Mouse (Mus musculus) limb, embryonic 13.5 days (tissue): ENCODE measurements at regions not wholly inside any gene's neighbourhood (a gene's known extent, or its start where the extent isn't known, plus 50 kb on each side); places are given as distances from the start of the nearest gene placed in this dataset.

Source experiments
- ATAC-seq: fragments of 200-750 bp; cut with Nextera tagmentation; 2 replicates; pipeline ENCODE4 v1.8.0; 2017; ENCODE audit warnings: low read depth, moderate number of reproducible peaks, moderate TSS enrichment; ENCODE audit not compliant: low FRiP score
- H3K27ac ChIP-seq: fragments of 300-500 bp; sonication (generic); 2 replicates; pipeline ENCODE4 v1.5.1; 2015; ENCODE audit warnings: inconsistent platforms, mild to moderate bottlenecking, moderate library complexity
- H3K27me3 ChIP-seq: fragments of 300-500 bp; sonication (generic); 2 replicates; pipeline ENCODE4 v1.6.1; 2015; ENCODE audit warnings: mild to moderate bottlenecking, inconsistent platforms
- H3K36me3 ChIP-seq: fragments of 300-500 bp; sonication (generic); 2 replicates; pipeline ENCODE4 v1.6.1; 2015; ENCODE audit warnings: inconsistent platforms, mild to moderate bottlenecking, moderate library complexity
- H3K4me1 ChIP-seq: fragments of 300-500 bp; sonication (generic); 2 replicates; pipeline ENCODE4 v1.6.1; 2015; ENCODE audit warnings: inconsistent platforms
- H3K4me2 ChIP-seq: fragments of 300-500 bp; sonication (generic); replicated peaks from 2 replicates; pipeline ENCODE4 v1.6.1; 2015; ENCODE audit warnings: inconsistent platforms, mild to moderate bottlenecking, moderate library complexity
- H3K4me3 ChIP-seq: fragments of 300-500 bp; sonication (generic); 2 replicates; pipeline ENCODE4 v1.5.1; 2015; ENCODE audit warnings: moderate library complexity, mild to moderate bottlenecking, inconsistent platforms
- H3K9ac ChIP-seq: fragments of 300-500 bp; sonication (generic); 2 replicates; pipeline ENCODE4 v1.6.1; 2015; ENCODE audit warnings: mild to moderate bottlenecking, inconsistent platforms
- H3K9me3 ChIP-seq: fragments of 300-500 bp; sonication (generic); 2 replicates; pipeline ENCODE4 v1.6.1; 2016; ENCODE audit warnings: inconsistent platforms
- WGBS: fragments of 180-500 bp; shearing (Covaris S2); methylation state at CpG from one replicate; pipeline ENCODE4 v1.1.7; 2015; 5-methylcytosine and 5-hydroxymethylcytosine counted together

DNA sequence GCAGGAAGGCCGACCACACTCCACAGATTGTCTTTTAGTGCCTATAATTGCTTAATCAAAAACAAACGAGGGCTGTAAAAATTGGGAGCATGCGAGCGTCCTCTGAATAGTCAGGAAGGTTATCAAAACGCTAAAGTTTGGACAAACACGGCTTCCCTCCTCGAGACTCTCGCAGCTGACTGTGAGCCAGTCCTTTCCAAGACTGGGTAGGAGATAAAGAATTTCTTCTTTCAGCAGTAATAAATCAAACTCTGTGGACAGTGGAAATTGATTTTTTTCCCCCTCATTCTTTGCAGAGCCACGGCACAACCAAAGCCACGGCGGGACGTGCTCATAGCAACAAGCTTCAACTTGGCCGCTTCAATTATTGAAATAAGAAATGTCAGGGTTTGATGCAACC, 119.7 kb upstream of the Kazn start:
- no peak overlapping the region for H3K9ac ChIP-seq
- peaks cover 18% of the 10 kb centered on the region for H3K4me1 ChIP-seq
- H3K9me3 ChIP-seq, result no peaks in the 10 kb centered on the region
- no peak overlapping the region for H3K27ac ChIP-seq
- H3K36me3 ChIP-seq, result no peaks in the 10 kb centered on the region
- 33% methylated on average over 13 of the region's 13 CpGs for WGBS
- no peaks in the 10 kb centered on the region for H3K27me3 ChIP-seq
- no peak for ATAC-seq
- H3K4me2 ChIP-seq, result no peak overlapping the region
- no peak overlapping the region for H3K4me3 ChIP-seq

DNA sequence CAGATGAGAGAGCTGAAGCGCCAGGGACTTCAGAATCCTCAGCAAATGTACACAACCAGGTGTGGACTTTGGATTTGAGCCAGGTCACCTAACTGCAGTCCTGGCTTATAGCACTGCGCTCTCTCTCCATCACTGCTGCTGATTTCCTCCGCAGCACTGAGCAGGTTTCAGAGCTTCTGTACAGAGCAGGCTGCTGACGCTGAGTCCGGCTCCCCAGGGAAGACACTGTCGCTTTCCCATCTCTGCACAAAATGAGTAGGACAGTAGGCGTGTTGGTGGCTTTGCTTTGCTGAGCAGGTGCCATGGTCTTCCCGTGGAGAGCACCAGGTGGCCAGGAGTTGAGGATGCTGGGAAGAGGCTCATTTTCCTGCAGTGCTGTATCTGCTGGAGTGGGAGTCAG, 116.2 kb upstream of the Kazn start:
- Histone ChIP-seq H3K27me3 (no peaks in the 10 kb centered on the region), H3K36me3 (no peaks in the 10 kb centered on the region), H3K4me2 (no peak overlapping the region), H3K4me3 (no peak overlapping the region), H3K9ac (no peak overlapping the region), H3K4me1 (peaks cover 18% of the 10 kb centered on the region), H3K9me3 (no peaks in the 10 kb centered on the region), H3K27ac (no peak overlapping the region)
- ATAC-seq, result no peak
- 64% methylated on average over 8 of the region's 8 CpGs for WGBS

DNA sequence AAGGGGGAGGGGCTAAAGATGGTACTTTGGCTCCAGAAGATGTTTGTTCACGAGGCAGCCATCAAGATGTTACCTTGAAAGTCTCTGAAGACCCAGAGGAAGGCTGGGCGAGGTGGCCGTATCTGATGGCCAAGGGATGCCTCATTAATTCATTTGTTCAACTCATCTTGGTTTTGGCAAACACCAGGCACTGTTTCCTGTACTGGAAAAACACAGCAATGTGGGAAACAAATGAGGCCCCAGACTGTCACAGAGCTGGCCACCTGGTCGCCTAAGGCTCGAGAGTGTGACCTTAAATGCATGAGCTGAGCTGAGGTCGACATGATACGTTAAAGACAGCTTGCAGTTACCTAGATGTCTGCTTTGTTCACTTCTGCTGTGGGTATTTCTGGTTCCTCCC, 114.3 kb upstream of the Kazn start:
- H3K27me3 ChIP-seq, result no peaks in the 10 kb centered on the region
- ATAC-seq, result no peak
- H3K27ac ChIP-seq, result no peak overlapping the region
- H3K4me2 ChIP-seq, result no peak overlapping the region
- H3K9me3 ChIP-seq, result no peaks in the 10 kb centered on the region
- H3K4me3 ChIP-seq, result no peak overlapping the region
- WGBS, result 82% methylated on average over 7 of the region's 7 CpGs
- peaks cover 8% of the 10 kb centered on the region; the same call in 1 of the 2 replicates for H3K4me1 ChIP-seq
- H3K36me3 ChIP-seq, result no peaks in the 10 kb centered on the region
- no peak overlapping the region for H3K9ac ChIP-seq

DNA sequence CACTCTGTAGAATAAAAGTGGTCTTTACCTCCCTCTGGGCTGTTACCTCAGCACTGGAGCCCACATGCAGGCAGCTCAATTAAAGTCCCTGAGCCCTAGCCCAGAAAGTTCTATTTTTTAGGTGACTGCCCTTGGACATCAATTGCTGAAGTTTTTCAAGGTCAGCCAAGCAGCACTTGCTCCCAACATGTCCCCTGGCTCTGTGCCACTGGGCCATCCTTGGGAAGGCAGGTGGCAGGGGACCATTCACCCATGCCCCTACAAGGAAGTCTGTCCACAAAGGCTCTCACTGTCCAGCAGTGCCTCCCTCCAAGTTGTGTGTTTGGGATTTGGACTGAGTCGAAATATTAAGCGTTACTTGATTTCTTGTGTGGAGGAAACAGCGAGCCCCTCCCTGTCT, 112.6 kb upstream of the Kazn start:
- ATAC-seq, result no peak
- H3K4me1 ChIP-seq, result peaks cover 8% of the 10 kb centered on the region; the same call in 1 of the 2 replicates
- no peaks in the 10 kb centered on the region for H3K36me3 ChIP-seq
- no peak overlapping the region for H3K9ac ChIP-seq
- WGBS, result 69% methylated on average over 3 of the region's 3 CpGs
- no peaks in the 10 kb centered on the region for H3K27me3 ChIP-seq
- H3K4me2 ChIP-seq, result no peak overlapping the region
- no peak overlapping the region for H3K27ac ChIP-seq
- no peaks in the 10 kb centered on the region for H3K9me3 ChIP-seq
- no peak overlapping the region for H3K4me3 ChIP-seq

DNA sequence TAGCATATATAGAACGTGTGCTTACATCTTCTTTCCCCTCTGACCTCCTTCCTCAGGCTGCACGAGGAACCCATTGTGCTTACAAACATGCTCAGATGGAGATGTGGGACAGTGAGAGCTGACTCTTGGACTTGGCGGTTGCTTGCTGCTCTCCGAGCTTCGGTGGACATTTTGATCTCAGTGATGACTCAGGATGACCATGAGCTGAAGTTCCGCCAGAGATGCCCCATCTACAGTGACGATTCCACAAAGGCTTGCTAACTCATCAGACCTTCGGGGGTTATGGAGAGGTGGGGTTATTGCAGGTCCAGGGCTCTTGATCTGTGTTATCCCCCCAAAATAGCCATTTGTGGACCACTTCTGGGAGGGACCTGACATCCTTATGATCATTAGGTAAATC, 111.8 kb upstream of the Kazn start:
- H3K4me1 ChIP-seq, result peaks cover 8% of the 10 kb centered on the region; the same call in 1 of the 2 replicates
- 93% methylated on average over 8 of the region's 8 CpGs for WGBS
- H3K36me3 ChIP-seq, result no peaks in the 10 kb centered on the region
- no peak overlapping the region for H3K9ac ChIP-seq
- H3K9me3 ChIP-seq, result no peaks in the 10 kb centered on the region
- no peak overlapping the region for H3K4me3 ChIP-seq
- H3K27me3 ChIP-seq, result no peaks in the 10 kb centered on the region
- no peak for ATAC-seq
- H3K4me2 ChIP-seq, result no peak overlapping the region
- H3K27ac ChIP-seq, result no peak overlapping the region

DNA sequence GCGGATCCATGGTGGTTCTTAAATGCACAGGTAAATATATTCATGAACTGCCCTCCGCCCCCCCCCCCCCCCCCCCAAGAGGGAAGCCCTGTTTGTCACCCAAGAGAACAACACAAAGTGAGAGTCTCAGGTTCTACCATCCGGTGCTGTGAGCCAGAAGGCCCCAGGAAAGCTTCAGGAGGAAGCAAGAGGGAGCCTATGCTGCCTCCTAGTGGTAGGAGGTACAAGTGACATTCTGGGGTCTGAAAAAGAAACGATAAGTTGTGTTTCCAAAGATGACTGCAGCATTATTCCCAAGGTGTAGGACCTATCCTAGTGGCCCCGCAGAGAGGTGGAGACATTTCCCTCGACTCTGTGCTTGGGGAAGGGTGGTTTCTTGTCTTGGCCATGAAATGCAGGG, 109.7 kb upstream of the Kazn start:
- WGBS, result 57% methylated on average over 5 of the region's 6 CpGs
- no peak overlapping the region for H3K4me2 ChIP-seq
- ATAC-seq, result no peak
- H3K9me3 ChIP-seq, result no peaks in the 10 kb centered on the region
- no peaks in the 10 kb centered on the region for H3K4me1 ChIP-seq
- no peak overlapping the region for H3K4me3 ChIP-seq
- H3K9ac ChIP-seq, result no peak overlapping the region
- no peaks in the 10 kb centered on the region for H3K36me3 ChIP-seq
- no peaks in the 10 kb centered on the region for H3K27me3 ChIP-seq
- H3K27ac ChIP-seq, result no peak overlapping the region

DNA sequence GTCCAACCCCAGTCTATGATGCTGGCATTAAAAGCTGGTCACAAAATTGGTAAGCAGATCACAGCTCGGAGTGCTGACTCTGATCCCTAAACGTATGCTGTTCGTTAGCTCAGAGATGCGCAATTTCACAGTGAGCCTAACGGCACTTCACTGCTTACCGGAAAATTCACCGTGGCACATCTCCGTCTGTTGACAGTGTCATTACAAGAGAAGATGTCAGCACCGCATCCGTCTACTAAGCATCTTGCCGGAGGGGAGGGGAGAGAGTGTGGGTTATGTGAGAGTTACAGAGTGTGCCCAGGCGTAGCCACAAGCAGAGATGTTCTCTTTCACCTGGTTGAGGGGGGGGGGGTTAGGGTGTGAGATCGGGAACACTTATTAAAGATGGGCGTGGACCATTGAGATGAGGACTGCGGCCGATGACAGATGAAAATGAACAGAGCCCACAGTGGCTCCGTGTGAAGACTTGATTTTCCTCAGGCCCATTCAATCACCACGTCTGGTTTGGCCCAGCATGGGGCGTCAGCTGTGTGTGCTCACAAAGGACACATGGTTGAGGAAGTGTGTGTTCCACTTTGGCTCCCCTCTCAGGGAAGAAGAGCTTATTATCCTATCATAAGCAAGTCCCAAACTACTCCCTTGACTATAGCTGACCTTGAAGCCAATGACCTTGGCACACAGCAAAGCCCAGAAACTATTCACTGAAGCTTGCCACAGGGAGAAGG, 103.4 kb upstream of the Kazn start:
- 74% methylated on average over 19 of the region's 19 CpGs for WGBS
- ATAC-seq, result no peak

DNA sequence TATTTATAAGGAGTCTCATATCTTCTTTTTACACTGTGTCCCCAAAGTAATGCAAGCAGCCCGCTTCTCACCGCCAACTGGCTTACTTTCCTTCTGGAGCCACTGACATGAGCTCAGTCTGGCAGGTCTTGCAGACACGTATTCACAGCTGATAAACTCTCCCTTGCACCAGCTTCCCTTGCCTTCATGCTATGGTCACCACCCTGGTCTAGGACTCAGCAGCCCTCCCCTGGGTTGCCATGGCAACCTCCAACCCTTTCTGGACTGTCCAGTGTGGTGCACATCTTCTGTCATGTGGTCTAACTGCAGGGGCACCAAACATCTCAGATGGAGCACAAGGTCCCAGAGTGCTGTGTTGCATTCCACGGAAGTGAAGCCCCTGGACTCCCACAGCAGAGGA, 102.1 kb upstream of the Kazn start:
- Histone ChIP-seq H3K27me3 (no peaks in the 10 kb centered on the region), H3K36me3 (no peaks in the 10 kb centered on the region), H3K4me1 (peaks cover 16% of the 10 kb centered on the region), H3K4me3 (no peak overlapping the region), H3K9ac (no peak overlapping the region), H3K27ac (no peak overlapping the region), H3K4me2 (no peak overlapping the region), H3K9me3 (no peaks in the 10 kb centered on the region)
- WGBS, result 67% methylated on average over 4 of the region's 4 CpGs
- no peak for ATAC-seq

More for the DNA sequence above, 103.4 kb upstream of the Kazn start:
- H3K36me3 ChIP-seq, result no peaks in the 10 kb centered on the region
- H3K4me3 ChIP-seq, result no peak overlapping the region
- no peak overlapping the region for H3K4me2 ChIP-seq
- H3K4me1 ChIP-seq, result peaks cover 16% of the 10 kb centered on the region
- H3K9ac ChIP-seq, result no peak overlapping the region
- no peak overlapping the region for H3K27ac ChIP-seq
- no peaks in the 10 kb centered on the region for H3K27me3 ChIP-seq
- no peaks in the 10 kb centered on the region for H3K9me3 ChIP-seq

DNA sequence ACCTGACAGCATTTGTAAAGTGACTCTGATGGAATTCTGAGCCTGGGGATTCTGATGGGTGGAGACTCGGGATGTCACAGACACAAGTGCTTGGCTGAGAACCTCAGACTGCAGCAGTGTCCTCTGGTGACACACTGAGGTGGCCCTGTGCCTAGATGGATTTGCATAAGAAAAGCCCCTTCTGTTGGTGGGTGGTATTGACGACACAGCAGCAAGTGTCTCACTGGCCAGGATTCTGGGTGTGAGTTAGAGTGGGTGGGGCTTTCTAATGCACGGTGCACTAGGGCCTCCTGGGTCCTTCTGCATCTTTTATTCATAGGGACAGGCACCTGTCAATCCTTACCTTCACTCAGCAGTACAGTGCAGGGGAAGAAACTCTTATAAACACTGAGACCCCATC, 100.9 kb upstream of the Kazn start:
- no peak overlapping the region for H3K27ac ChIP-seq
- ATAC-seq, result no peak
- no peak overlapping the region for H3K4me3 ChIP-seq
- H3K4me2 ChIP-seq, result no peak overlapping the region
- H3K9ac ChIP-seq, result no peak overlapping the region
- no peaks in the 10 kb centered on the region for H3K27me3 ChIP-seq
- H3K36me3 ChIP-seq, result no peaks in the 10 kb centered on the region
- peaks cover 16% of the 10 kb centered on the region for H3K4me1 ChIP-seq
- H3K9me3 ChIP-seq, result no peaks in the 10 kb centered on the region
- 25% methylated on average over 3 of the region's 3 CpGs for WGBS

DNA sequence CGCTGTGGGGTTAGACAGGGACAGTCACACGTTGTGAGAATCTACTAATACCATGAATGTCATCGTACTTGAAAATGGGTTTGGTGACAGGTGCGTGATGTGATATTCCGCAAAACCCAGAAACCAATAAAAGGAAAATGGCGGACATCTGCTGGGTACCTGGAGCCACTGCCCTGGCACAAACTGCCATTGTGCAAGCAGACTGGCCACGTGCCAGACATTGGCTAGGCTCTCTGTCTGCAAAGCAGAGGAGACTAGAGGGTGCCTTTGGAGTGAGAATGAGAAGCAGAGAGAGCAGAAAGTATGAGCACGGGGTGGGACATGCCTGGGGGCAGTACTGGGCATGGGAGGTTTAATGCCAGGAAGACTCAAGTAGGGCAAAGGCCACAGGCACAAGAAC, 98.5 kb upstream of the Kazn start:
- Histone ChIP-seq H3K9me3 (no peaks in the 10 kb centered on the region), H3K4me2 (no peak overlapping the region), H3K9ac (no peak overlapping the region), H3K27me3 (no peaks in the 10 kb centered on the region), H3K4me3 (no peak overlapping the region), H3K27ac (no peak overlapping the region), H3K36me3 (no peaks in the 10 kb centered on the region), H3K4me1 (peaks cover 16% of the 10 kb centered on the region)
- 87% methylated on average over 8 of the region's 8 CpGs for WGBS
- ATAC-seq, result no peak

DNA sequence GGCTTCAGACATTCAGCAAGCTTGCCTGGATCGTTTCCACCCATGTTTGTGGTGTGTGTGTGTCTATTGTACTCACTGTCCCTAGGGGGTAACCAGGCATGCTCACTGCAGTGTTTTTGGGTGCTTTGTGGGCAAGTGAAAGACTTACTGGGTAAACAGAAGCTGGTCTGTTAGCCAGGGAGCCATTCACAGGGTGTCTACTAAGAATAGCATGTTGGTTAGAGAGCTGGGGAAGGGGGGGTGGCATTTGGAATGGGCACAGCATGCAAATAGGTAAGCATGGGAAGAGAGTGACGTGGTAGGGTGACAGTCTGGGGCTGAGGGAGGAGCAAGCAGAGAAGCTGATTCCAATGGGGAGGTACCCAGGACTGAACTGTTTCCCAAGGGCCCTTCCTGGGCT, 97.7 kb upstream of the Kazn start:
- Histone ChIP-seq H3K4me3 (no peak overlapping the region), H3K9ac (no peak overlapping the region), H3K9me3 (no peaks in the 10 kb centered on the region), H3K27ac (no peak overlapping the region), H3K36me3 (no peaks in the 10 kb centered on the region), H3K4me1 (peaks cover 16% of the 10 kb centered on the region), H3K4me2 (no peak overlapping the region), H3K27me3 (no peaks in the 10 kb centered on the region)
- no peak for ATAC-seq
- WGBS, result 71% methylated on average over 2 of the region's 2 CpGs

DNA sequence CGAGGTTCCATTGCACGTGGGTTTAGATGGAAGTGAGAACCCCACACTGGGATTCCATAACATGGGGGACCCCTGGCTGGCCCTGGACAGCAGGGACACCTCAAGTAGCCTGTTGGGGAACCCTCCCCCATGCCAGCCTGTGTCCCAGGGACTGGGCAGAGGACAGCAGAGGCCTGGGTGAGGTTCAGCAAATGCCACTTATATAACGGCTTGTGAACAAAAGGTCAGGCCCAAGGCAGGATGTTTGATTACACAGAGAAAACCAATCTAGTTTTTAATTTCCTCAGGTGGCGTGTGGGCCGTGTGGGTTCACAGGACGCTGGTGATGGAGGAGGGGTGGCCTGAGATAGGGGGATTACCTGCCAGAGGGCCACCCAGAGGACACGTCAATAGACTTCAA, 94.9 kb upstream of the Kazn start:
- 80% methylated on average over 7 of the region's 7 CpGs for WGBS
- Histone ChIP-seq H3K9me3 (peaks cover 4% of the 10 kb centered on the region; the same call in 1 of the 2 replicates), H3K27me3 (no peaks in the 10 kb centered on the region), H3K4me1 (peaks cover 7% of the 10 kb centered on the region; the same call in 1 of the 2 replicates), H3K27ac (no peak overlapping the region), H3K4me2 (no peak overlapping the region), H3K9ac (no peak overlapping the region), H3K4me3 (no peak overlapping the region), H3K36me3 (no peaks in the 10 kb centered on the region)
- ATAC-seq, result no peak

DNA sequence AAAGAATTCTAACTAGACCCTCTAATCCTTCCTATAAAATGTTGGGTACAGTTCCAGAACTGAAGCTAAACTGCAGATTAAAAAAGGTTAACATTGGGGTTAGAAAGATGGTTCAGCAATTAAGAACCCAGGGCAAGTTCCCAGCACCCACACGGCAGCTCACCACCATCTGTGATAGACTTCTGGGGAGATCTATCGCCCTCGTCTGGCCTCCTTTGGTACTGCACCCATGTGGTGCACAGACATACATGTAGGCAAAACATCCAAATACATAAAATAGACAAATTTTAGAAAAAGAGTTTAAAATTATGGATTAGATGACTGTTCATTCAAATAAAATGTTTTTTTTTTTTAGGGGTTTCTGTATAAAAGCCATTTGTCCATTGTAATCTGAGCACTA, 91.4 kb upstream of the Kazn start:
- ATAC-seq, result no peak
- Histone ChIP-seq H3K27ac (no peak overlapping the region), H3K4me1 (peaks cover 11% of the 10 kb centered on the region), H3K36me3 (no peaks in the 10 kb centered on the region), H3K4me2 (no peak overlapping the region), H3K4me3 (no peak overlapping the region), H3K9ac (no peak overlapping the region), H3K9me3 (peaks cover 11% of the 10 kb centered on the region), H3K27me3 (no peaks in the 10 kb centered on the region)
- WGBS, result 90% methylated on average over 3 of the region's 3 CpGs
